Mouse (Mus musculus): Measurements from ENCODE around the gene Thbs1. TPM values are rescaled to one million over a fixed set of nuclear protein-coding genes. Genes with fewer than 3 reads are reported as not detected.
A peak's percentile ranks its signal among the peaks of the same experiment; 100 is the strongest.

Gene Thbs1
- polyA plus RNA-seq, 1 experiment from 2014 or later = 45.1 TPM

GRCm38 (mm10) chr2:118149855-118150563 lies 38.3 kb downstream of the Thbs1 start:
- Histone ChIP-seq H3K9me3 (no peaks in the 10 kb centered on the region), H3K4me1 (peaks cover 31% of the 10 kb centered on the region), H3K4me2 (peak overlapping the region; percentile 18; the same call in 1 of the 2 replicates), H3K4me3 (no peak overlapping the region), H3K9ac (no peak overlapping the region), H3K27ac (replicated peaks) (peak overlapping the region; percentile 64), H3K36me3 (no peaks in the 10 kb centered on the region), H3K27me3 (replicated peaks) (no peaks in the 10 kb centered on the region)
- WGBS = 47% methylated on average over 12 of the region's 12 CpGs
- ATAC-seq (ENCODE audit: extremely low read depth, insufficient number of reproducible peaks, low FRiP score, low TSS enrichment) = peak; percentile 69; the same call in 1 of the 2 replicates

- ATAC-seq (ENCODE audit: extremely low read depth, insufficient number of reproducible peaks, low FRiP score, low TSS enrichment) = no peak
- H3K9ac ChIP-seq = no peak overlapping the region
- WGBS = 82% methylated on average over 3 of the region's 3 CpGs
- H3K9me3 ChIP-seq = no peaks in the 10 kb centered on the region
- no peaks in the 10 kb centered on the region for H3K36me3 ChIP-seq
- H3K27ac ChIP-seq (replicated peaks) = no peak overlapping the region
- H3K4me2 ChIP-seq = no peak overlapping the region
- H3K4me1 ChIP-seq = peaks cover 22% of the 10 kb centered on the region
- H3K27me3 ChIP-seq (replicated peaks) = no peaks in the 10 kb centered on the region
- no peak overlapping the region for H3K4me3 ChIP-seq
Measured at GRCm38 (mm10) chr2:118158095-118158494, 46.4 kb downstream of the Thbs1 start.

GRCm38 (mm10) chr2:118159126-118159525 lies 47.5 kb downstream of the Thbs1 start:
- Histone ChIP-seq H3K9me3 (no peaks in the 10 kb centered on the region), H3K9ac (no peak overlapping the region), H3K4me1 (peaks cover 22% of the 10 kb centered on the region), H3K4me3 (no peak overlapping the region), H3K27ac (replicated peaks) (no peak overlapping the region), H3K36me3 (no peaks in the 10 kb centered on the region), H3K4me2 (no peak overlapping the region), H3K27me3 (replicated peaks) (no peaks in the 10 kb centered on the region)
- 47% methylated on average over 6 of the region's 6 CpGs for WGBS
- no peak for ATAC-seq (ENCODE audit: extremely low read depth, insufficient number of reproducible peaks, low FRiP score, low TSS enrichment)

- Histone ChIP-seq H3K36me3 (no peaks in the 10 kb centered on the region), H3K27me3 (replicated peaks) (no peaks in the 10 kb centered on the region), H3K4me2 (no peak overlapping the region), H3K27ac (replicated peaks) (peak overlapping the region; percentile 54), H3K4me1 (peaks cover 22% of the 10 kb centered on the region), H3K9ac (no peak overlapping the region), H3K9me3 (no peaks in the 10 kb centered on the region), H3K4me3 (no peak overlapping the region)
- ATAC-seq (ENCODE audit: extremely low read depth, insufficient number of reproducible peaks, low FRiP score, low TSS enrichment) = no peak
- WGBS = 29% methylated on average over 6 of the region's 6 CpGs
Measured at GRCm38 (mm10) chr2:118160547-118160946, 48.9 kb downstream of the Thbs1 start.

- Histone ChIP-seq H3K9me3 (no peaks in the 10 kb centered on the region), H3K4me1 (peaks cover 22% of the 10 kb centered on the region), H3K27me3 (replicated peaks) (no peaks in the 10 kb centered on the region), H3K4me3 (no peak overlapping the region), H3K36me3 (no peaks in the 10 kb centered on the region), H3K9ac (no peak overlapping the region), H3K27ac (replicated peaks) (no peak overlapping the region), H3K4me2 (no peak overlapping the region)
- ATAC-seq (ENCODE audit: extremely low read depth, insufficient number of reproducible peaks, low FRiP score, low TSS enrichment) = no peak
- 77% methylated on average over 2 of the region's 2 CpGs for WGBS
Measured at GRCm38 (mm10) chr2:118160991-118161390, 49.3 kb downstream of the Thbs1 start.

- peaks cover 22% of the 10 kb centered on the region for H3K4me1 ChIP-seq
- H3K9ac ChIP-seq = no peak overlapping the region
- H3K4me2 ChIP-seq = no peak overlapping the region
- no peak overlapping the region for H3K27ac ChIP-seq (replicated peaks)
- H3K4me3 ChIP-seq = no peak overlapping the region
- no peaks in the 10 kb centered on the region for H3K36me3 ChIP-seq
- no peaks in the 10 kb centered on the region for H3K27me3 ChIP-seq (replicated peaks)
- 57% methylated on average over 5 of the region's 5 CpGs for WGBS
- no peaks in the 10 kb centered on the region for H3K9me3 ChIP-seq
- no peak for ATAC-seq (ENCODE audit: extremely low read depth, insufficient number of reproducible peaks, low FRiP score, low TSS enrichment)
Measured at GRCm38 (mm10) chr2:118162486-118162885, 50.8 kb downstream of the Thbs1 start.

GRCm38 (mm10) chr2:118164137-118164536 lies 52.5 kb downstream of the Thbs1 start:
- Histone ChIP-seq H3K36me3 (no peaks in the 10 kb centered on the region), H3K4me1 (peaks cover 25% of the 10 kb centered on the region), H3K4me3 (no peak overlapping the region), H3K27ac (replicated peaks) (no peak overlapping the region), H3K4me2 (no peak overlapping the region), H3K9me3 (no peaks in the 10 kb centered on the region), H3K9ac (no peak overlapping the region), H3K27me3 (replicated peaks) (no peaks in the 10 kb centered on the region)
- 80% methylated on average over 6 of the region's 6 CpGs for WGBS
- no peak for ATAC-seq (ENCODE audit: extremely low read depth, insufficient number of reproducible peaks, low FRiP score, low TSS enrichment)

GRCm38 (mm10) chr2:118165691-118166090 lies 54.0 kb downstream of the Thbs1 start:
- H3K9me3 ChIP-seq = no peaks in the 10 kb centered on the region
- no peak overlapping the region for H3K4me3 ChIP-seq
- no peak for ATAC-seq (ENCODE audit: extremely low read depth, insufficient number of reproducible peaks, low FRiP score, low TSS enrichment)
- no peak overlapping the region for H3K9ac ChIP-seq
- peaks cover 10% of the 10 kb centered on the region for H3K4me1 ChIP-seq
- H3K27me3 ChIP-seq (replicated peaks) = no peaks in the 10 kb centered on the region
- no peaks in the 10 kb centered on the region for H3K36me3 ChIP-seq
- 86% methylated on average over 2 of the region's 2 CpGs for WGBS
- no peak overlapping the region for H3K4me2 ChIP-seq
- no peak overlapping the region for H3K27ac ChIP-seq (replicated peaks)

GRCm38 (mm10) chr2:118167731-118168130 lies 56.1 kb downstream of the Thbs1 start:
- H3K27me3 ChIP-seq (replicated peaks) = no peaks in the 10 kb centered on the region
- H3K36me3 ChIP-seq = no peaks in the 10 kb centered on the region
- peaks cover 5% of the 10 kb centered on the region; the same call in 1 of the 2 replicates for H3K4me1 ChIP-seq
- no peaks in the 10 kb centered on the region for H3K9me3 ChIP-seq
- no peak overlapping the region for H3K4me2 ChIP-seq
- WGBS = 47% methylated on average over 4 of the region's 4 CpGs
- no peak for ATAC-seq (ENCODE audit: extremely low read depth, insufficient number of reproducible peaks, low FRiP score, low TSS enrichment)
- H3K9ac ChIP-seq = no peak overlapping the region
- H3K27ac ChIP-seq (replicated peaks) = no peak overlapping the region
- H3K4me3 ChIP-seq = no peak overlapping the region

GRCm38 (mm10) chr2:118168225-118168624 lies 56.5 kb downstream of the Thbs1 start:
- Histone ChIP-seq H3K27ac (replicated peaks) (no peak overlapping the region), H3K27me3 (replicated peaks) (no peaks in the 10 kb centered on the region), H3K9me3 (no peaks in the 10 kb centered on the region), H3K9ac (no peak overlapping the region), H3K4me3 (no peak overlapping the region), H3K4me1 (peaks cover 5% of the 10 kb centered on the region; the same call in 1 of the 2 replicates), H3K4me2 (no peak overlapping the region), H3K36me3 (no peaks in the 10 kb centered on the region)
- ATAC-seq (ENCODE audit: extremely low read depth, insufficient number of reproducible peaks, low FRiP score, low TSS enrichment) = no peak
- 53% methylated on average over 1 of the region's 1 CpGs for WGBS

- ATAC-seq (ENCODE audit: extremely low read depth, insufficient number of reproducible peaks, low FRiP score, low TSS enrichment) = no peak
- Histone ChIP-seq H3K27ac (replicated peaks) (no peak overlapping the region), H3K4me3 (no peak overlapping the region), H3K36me3 (no peaks in the 10 kb centered on the region), H3K4me2 (no peak overlapping the region), H3K27me3 (replicated peaks) (no peaks in the 10 kb centered on the region), H3K9me3 (0 out of 2 replicates have a peak, but pooled peaks cover 5% of the 10 kb centered on the region), H3K9ac (no peak overlapping the region), H3K4me1 (peaks cover 5% of the 10 kb centered on the region; the same call in 1 of the 2 replicates)
- 75% methylated on average over 10 of the region's 10 CpGs for whole genome bisulfite sequencing
Measured at GRCm38 (mm10) chr2:118174558-118175383, 63.1 kb downstream of the Thbs1 start.
